Mouse (Mus musculus): ENCODE results near the gene Wnk2. TPM values are rescaled to one million over a fixed set of nuclear protein-coding genes. Genes with fewer than 3 reads are reported as not detected.

The Wnk2 gene
- polyA plus RNA-seq, 1 experiment from 2014 or later = 2.6 TPM

GRCm38 (mm10) chr13:49140567-49140966 is 7.2 kb downstream of the Wnk2 start:
- Histone ChIP-seq H3K4me3 (ENCODE audit: control insufficient read depth in 1 of 2, insufficient read depth in 1 of 2, low read depth in 1 of 2, low read length in 2 of 2) (no peak overlapping the region), H3K9ac (ENCODE audit: low read length) (no peak overlapping the region), H3K27ac (replicated peaks in 1 of 2; ENCODE audit: control insufficient read depth in 1 of 2, insufficient read depth in 1 of 2, low read depth in 2 of 2, low read length in 2 of 2) (no peak overlapping the region), H3K4me2 (ENCODE audit: low read length) (no peak overlapping the region), H3K36me3 (ENCODE audit: control insufficient read depth, insufficient read depth, low read length) (no peaks in the 10 kb centered on the region), H3K27me3 (ENCODE audit: control insufficient read depth, insufficient read depth, low read length) (peaks cover 13% of the 10 kb centered on the region), H3K9me3 (ENCODE audit: control insufficient read depth, low read length) (no peaks in the 10 kb centered on the region), H3K4me1 (ENCODE audit: control insufficient read depth in 2 of 2, insufficient read depth in 2 of 2, low read length in 2 of 2) (peaks cover 13 to 19% of the 10 kb centered on the region in 2 experiments; a peak in 3 of 4 replicates)
- peak; percentile 24; the same call in 1 of the 2 replicates for ATAC-seq (ENCODE audit: insufficient number of reproducible peaks, insufficient read depth, low FRiP score, low read depth)
- WGBS = 42% methylated on average over 4 of the region's 4 CpGs

DNA sequence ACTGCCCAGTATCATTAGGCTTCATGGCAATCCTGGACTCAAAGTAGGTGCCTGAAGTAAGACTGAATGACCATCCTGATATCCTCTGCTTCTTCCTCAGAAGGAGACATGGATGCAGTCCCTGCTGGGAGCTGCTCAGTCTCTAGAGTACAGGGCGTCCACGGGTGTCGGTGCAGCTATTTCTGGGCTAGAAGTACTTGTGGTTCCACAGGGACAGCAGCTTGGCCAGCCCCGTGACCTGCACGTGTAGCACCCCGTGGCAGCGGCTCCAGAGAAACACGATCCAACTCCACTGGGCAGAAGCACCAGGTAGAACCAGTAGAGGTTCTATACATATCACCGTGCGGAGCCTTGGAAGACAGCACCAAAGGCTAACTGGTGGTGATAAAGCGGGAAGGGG is 13.3 kb downstream of the Wnk2 start:
- H3K36me3 ChIP-seq (ENCODE audit: control insufficient read depth, insufficient read depth, low read length) = no peaks in the 10 kb centered on the region
- WGBS = 74% methylated on average over 11 of the region's 11 CpGs
- no peak overlapping the region for H3K4me3 ChIP-seq (ENCODE audit: control insufficient read depth in 1 of 2, insufficient read depth in 1 of 2, low read depth in 1 of 2, low read length in 2 of 2)
- no peak overlapping the region for H3K9ac ChIP-seq (ENCODE audit: low read length)
- H3K4me1 ChIP-seq (ENCODE audit: control insufficient read depth in 2 of 2, insufficient read depth in 2 of 2, low read length in 2 of 2) = peaks cover 16 to 27% of the 10 kb centered on the region in 2 experiments
- H3K9me3 ChIP-seq (ENCODE audit: control insufficient read depth, low read length) = no peaks in the 10 kb centered on the region
- no peaks in the 10 kb centered on the region for H3K27me3 ChIP-seq (ENCODE audit: control insufficient read depth, insufficient read depth, low read length)
- no peak overlapping the region for H3K27ac ChIP-seq (replicated peaks in 1 of 2; ENCODE audit: control insufficient read depth in 1 of 2, insufficient read depth in 1 of 2, low read depth in 2 of 2, low read length in 2 of 2)
- ATAC-seq (ENCODE audit: insufficient number of reproducible peaks, insufficient read depth, low FRiP score, low read depth) = no peak
- H3K4me2 ChIP-seq (ENCODE audit: low read length) = no peak overlapping the region

DNA sequence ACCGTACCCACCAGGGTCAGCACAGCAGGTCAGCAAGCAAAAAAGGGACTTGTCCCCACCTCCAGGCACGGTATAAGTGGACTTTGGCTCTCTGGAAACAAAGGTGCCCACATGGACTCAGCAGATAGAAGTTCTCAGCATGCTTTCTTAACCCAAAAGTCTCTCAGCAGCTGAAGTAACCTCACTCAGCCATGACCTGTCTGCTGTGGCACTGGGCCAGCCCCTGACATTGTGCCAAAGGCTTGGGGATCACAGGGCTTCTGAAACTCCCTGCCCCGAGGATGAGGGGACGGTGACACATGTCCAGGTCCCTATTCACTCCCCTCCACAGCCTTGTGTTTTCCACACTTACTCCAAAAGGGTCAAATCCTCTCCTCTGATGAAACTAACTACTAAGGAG is 14.7 kb downstream of the Wnk2 start:
- H3K4me1 ChIP-seq (ENCODE audit: control insufficient read depth in 2 of 2, insufficient read depth in 2 of 2, low read length in 2 of 2) = peaks cover 24 to 39% of the 10 kb centered on the region in 2 experiments

DNA sequence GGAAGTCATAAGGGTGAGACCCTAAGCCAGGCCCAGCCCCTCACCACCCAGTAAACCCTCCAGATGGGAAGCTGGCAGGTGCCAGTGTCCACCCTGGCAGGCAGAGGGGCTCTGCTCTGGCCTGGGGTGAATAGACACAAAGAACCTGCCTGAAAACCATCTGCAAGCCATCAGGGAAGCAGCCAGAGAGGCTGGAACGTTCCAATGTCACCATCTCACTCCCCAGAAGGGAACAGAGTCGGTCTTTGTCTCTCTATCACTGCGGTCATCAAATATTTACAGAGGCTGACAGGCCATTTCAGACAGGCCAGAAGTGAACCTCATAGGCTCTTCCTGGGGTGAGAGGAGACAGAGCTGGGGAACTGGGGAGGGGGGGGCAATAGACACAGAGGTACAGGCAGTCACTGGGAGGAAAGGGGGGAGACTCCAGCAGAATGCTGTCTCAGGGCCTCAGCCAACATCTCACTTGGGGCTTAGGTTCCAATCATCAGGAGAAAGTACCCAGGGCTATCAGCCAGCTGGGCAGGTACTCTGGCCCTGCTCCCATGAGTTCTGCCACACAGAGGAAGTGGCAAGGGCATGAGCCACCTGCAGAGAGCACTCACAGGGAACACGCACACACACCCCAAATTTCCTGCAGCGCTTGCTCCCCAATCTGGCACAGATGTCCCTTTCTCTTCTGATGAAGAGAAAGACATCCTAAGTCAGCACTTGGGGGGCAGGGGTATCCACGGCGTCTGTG is 15.7 kb downstream of the Wnk2 start:
- H3K4me1 ChIP-seq (ENCODE audit: control insufficient read depth in 2 of 2, insufficient read depth in 2 of 2, low read length in 2 of 2) = peaks cover 31 to 47% of the 10 kb centered on the region in 2 experiments
- H3K36me3 ChIP-seq (ENCODE audit: control insufficient read depth, insufficient read depth, low read length) = no peaks in the 10 kb centered on the region
- no peak overlapping the region for H3K4me2 ChIP-seq (ENCODE audit: low read length)
- 69% methylated on average over 7 of the region's 7 CpGs for WGBS
- no peak overlapping the region for H3K4me3 ChIP-seq (ENCODE audit: control insufficient read depth in 1 of 2, insufficient read depth in 1 of 2, low read depth in 1 of 2, low read length in 2 of 2)
- no peak for ATAC-seq (ENCODE audit: insufficient number of reproducible peaks, insufficient read depth, low FRiP score, low read depth)
- H3K9me3 ChIP-seq (ENCODE audit: control insufficient read depth, low read length) = no peaks in the 10 kb centered on the region
- no peak overlapping the region for H3K9ac ChIP-seq (ENCODE audit: low read length)
- H3K27me3 ChIP-seq (ENCODE audit: control insufficient read depth, insufficient read depth, low read length) = no peaks in the 10 kb centered on the region
- H3K27ac ChIP-seq (replicated peaks in 1 of 2; ENCODE audit: control insufficient read depth in 1 of 2, insufficient read depth in 1 of 2, low read depth in 2 of 2, low read length in 2 of 2) = no peak overlapping the region; a peak in 1 of 4 replicates

More for the DNA sequence above, 14.7 kb downstream of the Wnk2 start:
- Histone ChIP-seq H3K9ac (ENCODE audit: low read length) (no peak overlapping the region), H3K36me3 (ENCODE audit: control insufficient read depth, insufficient read depth, low read length) (no peaks in the 10 kb centered on the region), H3K9me3 (ENCODE audit: control insufficient read depth, low read length) (no peaks in the 10 kb centered on the region), H3K27me3 (ENCODE audit: control insufficient read depth, insufficient read depth, low read length) (no peaks in the 10 kb centered on the region), H3K4me2 (ENCODE audit: low read length) (no peak overlapping the region), H3K27ac (replicated peaks in 1 of 2; ENCODE audit: control insufficient read depth in 1 of 2, insufficient read depth in 1 of 2, low read depth in 2 of 2, low read length in 2 of 2) (no peak overlapping the region), H3K4me3 (ENCODE audit: control insufficient read depth in 1 of 2, insufficient read depth in 1 of 2, low read depth in 1 of 2, low read length in 2 of 2) (no peak overlapping the region)
- no peak for ATAC-seq (ENCODE audit: insufficient number of reproducible peaks, insufficient read depth, low FRiP score, low read depth)
- WGBS = 53% methylated on average over 4 of the region's 4 CpGs

- Histone ChIP-seq H3K27ac (replicated peaks in 1 of 2; ENCODE audit: control insufficient read depth in 1 of 2, insufficient read depth in 1 of 2, low read depth in 2 of 2, low read length in 2 of 2) (no peak overlapping the region; a peak in 1 of 4 replicates), H3K36me3 (ENCODE audit: control insufficient read depth, insufficient read depth, low read length) (no peaks in the 10 kb centered on the region), H3K4me3 (ENCODE audit: control insufficient read depth in 1 of 2, insufficient read depth in 1 of 2, low read depth in 1 of 2, low read length in 2 of 2) (no peak overlapping the region), H3K4me2 (ENCODE audit: low read length) (no peak overlapping the region), H3K9ac (ENCODE audit: low read length) (no peak overlapping the region), H3K27me3 (ENCODE audit: control insufficient read depth, insufficient read depth, low read length) (no peaks in the 10 kb centered on the region), H3K9me3 (ENCODE audit: control insufficient read depth, low read length) (no peaks in the 10 kb centered on the region), H3K4me1 (ENCODE audit: control insufficient read depth in 2 of 2, insufficient read depth in 2 of 2, low read length in 2 of 2) (peaks cover 31 to 47% of the 10 kb centered on the region in 2 experiments)
- no peak for ATAC-seq (ENCODE audit: insufficient number of reproducible peaks, insufficient read depth, low FRiP score, low read depth)
- 68% methylated on average over 4 of the region's 4 CpGs for WGBS
These were observed 16.4 kb downstream of the Wnk2 start for GRCm38 (mm10) chr13:49131342-49131855.

DNA sequence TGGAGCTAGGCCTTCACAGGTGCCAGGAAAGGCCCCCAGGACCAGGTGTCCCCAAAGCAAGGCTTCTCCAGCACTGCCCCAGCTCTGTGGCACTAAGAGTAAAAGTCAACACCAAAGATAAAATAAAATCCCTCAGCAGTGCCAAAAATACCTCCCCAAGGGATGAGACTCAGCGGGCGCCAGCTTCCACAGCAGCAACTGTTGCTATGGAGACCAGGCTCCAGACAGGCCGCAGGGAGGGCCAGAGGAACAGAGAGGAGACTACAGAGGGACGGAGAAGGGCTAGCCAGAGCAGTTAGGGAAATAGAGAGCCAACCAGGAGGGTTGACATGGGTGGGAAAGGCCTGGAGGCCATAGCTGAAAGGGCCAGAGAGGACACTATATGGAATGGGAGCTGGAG is 18.0 kb downstream of the Wnk2 start:
- Histone ChIP-seq H3K4me1 (ENCODE audit: control insufficient read depth in 2 of 2, insufficient read depth in 2 of 2, low read length in 2 of 2) (peaks cover 31 to 47% of the 10 kb centered on the region in 2 experiments), H3K36me3 (ENCODE audit: control insufficient read depth, insufficient read depth, low read length) (no peaks in the 10 kb centered on the region), H3K4me3 (ENCODE audit: control insufficient read depth in 1 of 2, insufficient read depth in 1 of 2, low read depth in 1 of 2, low read length in 2 of 2) (no peak overlapping the region), H3K9ac (ENCODE audit: low read length) (no peak overlapping the region), H3K9me3 (ENCODE audit: control insufficient read depth, low read length) (no peaks in the 10 kb centered on the region), H3K4me2 (ENCODE audit: low read length) (peak overlapping the region; percentile 11; the same call in 1 of the 2 replicates), H3K27ac (replicated peaks in 1 of 2; ENCODE audit: control insufficient read depth in 1 of 2, insufficient read depth in 1 of 2, low read depth in 2 of 2, low read length in 2 of 2) (peak overlapping the region in 1 of 2 experiments; percentile 60; a peak in 2 of 4 replicates), H3K27me3 (ENCODE audit: control insufficient read depth, insufficient read depth, low read length) (no peaks in the 10 kb centered on the region)
- WGBS = 5% methylated on average over 4 of the region's 4 CpGs
- peak; percentile 78; the same call in 1 of the 2 replicates for ATAC-seq (ENCODE audit: insufficient number of reproducible peaks, insufficient read depth, low FRiP score, low read depth)

DNA sequence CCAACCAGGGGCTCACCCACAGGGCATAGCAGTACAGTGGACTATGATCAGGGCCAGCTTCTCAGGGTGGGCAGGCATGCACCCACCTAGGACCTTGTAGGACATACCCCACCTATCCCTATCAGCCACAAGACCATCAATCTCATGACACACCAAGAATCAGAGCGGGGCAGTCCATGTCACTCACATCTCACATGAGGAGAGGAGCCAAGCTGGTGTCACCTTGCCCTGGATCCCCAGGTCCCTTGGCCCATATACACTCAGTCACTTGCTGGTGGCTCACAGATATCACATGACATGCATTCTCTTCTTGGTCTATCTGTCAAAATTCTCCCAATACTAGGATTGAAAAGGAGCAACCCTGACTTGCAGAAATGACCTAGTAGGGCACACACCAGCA is 18.7 kb downstream of the Wnk2 start:
- Histone ChIP-seq H3K27ac (replicated peaks in 1 of 2; ENCODE audit: control insufficient read depth in 1 of 2, insufficient read depth in 1 of 2, low read depth in 2 of 2, low read length in 2 of 2) (peak overlapping the region in 1 of 2 experiments; percentile 60; a peak in 1 of 4 replicates), H3K4me3 (ENCODE audit: control insufficient read depth in 1 of 2, insufficient read depth in 1 of 2, low read depth in 1 of 2, low read length in 2 of 2) (no peak overlapping the region), H3K27me3 (ENCODE audit: control insufficient read depth, insufficient read depth, low read length) (no peaks in the 10 kb centered on the region), H3K4me1 (ENCODE audit: control insufficient read depth in 2 of 2, insufficient read depth in 2 of 2, low read length in 2 of 2) (peaks cover 31 to 47% of the 10 kb centered on the region in 2 experiments), H3K36me3 (ENCODE audit: control insufficient read depth, insufficient read depth, low read length) (no peaks in the 10 kb centered on the region), H3K9ac (ENCODE audit: low read length) (no peak overlapping the region), H3K9me3 (ENCODE audit: control insufficient read depth, low read length) (no peaks in the 10 kb centered on the region), H3K4me2 (ENCODE audit: low read length) (no peak overlapping the region)
- 69% methylated on average over 1 of the region's 1 CpGs for WGBS
- no peak for ATAC-seq (ENCODE audit: insufficient number of reproducible peaks, insufficient read depth, low FRiP score, low read depth)
